Mouse (Mus musculus) brown adipose tissue, adult 24 weeks (tissue): Measurements from ENCODE around the gene Xirp1. TPM values are rescaled to one million over a fixed set of nuclear protein-coding genes. Genes with fewer than 3 reads are reported as not detected.
A peak's percentile ranks its signal among the peaks of the same experiment; 100 is the strongest.

Source experiments
- H3K27ac ChIP-seq: fragments of 200-500 bp; replicated peaks from 2 replicates; pipeline ENCODE4 v1.5.1; 2012; ENCODE audit warnings: low read depth, mild to moderate bottlenecking, low read length
- H3K4me1 ChIP-seq: fragments of 200-500 bp; 2 replicates; pipeline ENCODE4 v1.6.1; 2012; ENCODE audit warnings: low read length, mixed read lengths; ENCODE audit not compliant: control insufficient read depth, insufficient read depth, insufficient read length
- H3K4me3 ChIP-seq: fragments of 200-500 bp; 2 replicates; pipeline ENCODE4 v1.5.1; 2012; ENCODE audit warnings: low read depth, mild to moderate bottlenecking, low read length, moderate library complexity; ENCODE audit not compliant: insufficient read depth
- polyA plus RNA-seq: library from polyadenylated mRNA; stranded (reverse); fragments of >200 nt; gene quantifications from 2 replicates; pipeline ENCODE4 v1.2.4, GENCODE M21; 2012; ENCODE audit not compliant: missing spikeins, insufficient read depth, insufficient read length

Gene Xirp1
- polyA plus RNA-seq, 1 experiment, result 1.6 TPM

DNA sequence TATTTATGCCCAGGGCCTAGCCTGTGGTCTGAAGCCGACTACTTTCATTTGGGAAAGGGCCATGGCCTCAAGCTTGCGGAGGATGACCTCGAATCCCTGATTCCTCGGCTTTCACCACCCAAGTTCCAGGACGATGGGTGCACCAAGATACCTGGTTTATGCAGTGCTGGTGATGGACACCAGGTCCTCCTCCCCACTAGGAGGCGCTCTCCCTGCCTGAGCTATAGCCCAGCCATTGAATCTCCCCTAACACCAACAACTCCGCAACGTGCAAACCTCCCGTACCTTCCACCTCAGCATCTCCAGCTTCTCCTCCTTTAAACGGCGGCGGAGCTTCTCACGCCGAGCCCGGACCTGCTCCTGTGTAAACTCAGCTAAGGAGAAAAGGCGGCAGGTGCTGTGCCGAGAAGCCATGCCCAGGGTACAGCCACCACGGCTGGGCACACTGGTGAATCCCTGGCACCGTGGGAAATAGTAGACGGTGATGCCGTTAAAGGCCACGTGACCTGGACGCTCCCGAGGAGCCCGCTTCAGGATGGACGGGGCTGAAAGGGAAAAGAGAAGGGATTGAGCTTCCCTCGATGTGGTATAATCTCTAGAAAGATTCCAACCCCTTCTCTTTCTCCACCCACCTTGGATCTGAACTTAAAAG, 49.4 kb downstream of the Xirp1 start:
- Histone ChIP-seq H3K4me1 (peaks cover 27% of the 10 kb centered on the region), H3K27ac (no peak overlapping the region), H3K4me3 (no peak overlapping the region)

DNA sequence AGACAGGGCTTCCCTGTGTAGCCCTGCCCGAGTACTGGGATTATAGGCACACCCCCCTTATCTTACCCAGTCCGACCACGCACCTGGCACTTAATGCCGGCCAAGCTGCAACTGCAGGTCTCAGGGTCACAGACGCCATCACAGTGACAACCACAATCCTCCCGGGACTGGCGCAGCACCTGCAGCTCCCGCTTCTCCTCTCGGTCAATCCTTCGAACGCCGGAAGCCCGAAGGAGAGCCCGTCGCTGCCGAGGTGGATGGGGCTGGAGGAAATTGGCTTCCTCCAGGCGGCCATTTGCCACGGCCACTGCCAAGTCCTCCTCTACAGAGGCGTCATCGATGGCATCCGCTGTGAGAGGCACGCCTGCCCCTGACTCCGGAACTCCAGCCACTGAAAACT, 50.1 kb downstream of the Xirp1 start:
- Histone ChIP-seq H3K4me1 (peaks cover 22% of the 10 kb centered on the region), H3K4me3 (no peak overlapping the region), H3K27ac (no peak overlapping the region)

DNA sequence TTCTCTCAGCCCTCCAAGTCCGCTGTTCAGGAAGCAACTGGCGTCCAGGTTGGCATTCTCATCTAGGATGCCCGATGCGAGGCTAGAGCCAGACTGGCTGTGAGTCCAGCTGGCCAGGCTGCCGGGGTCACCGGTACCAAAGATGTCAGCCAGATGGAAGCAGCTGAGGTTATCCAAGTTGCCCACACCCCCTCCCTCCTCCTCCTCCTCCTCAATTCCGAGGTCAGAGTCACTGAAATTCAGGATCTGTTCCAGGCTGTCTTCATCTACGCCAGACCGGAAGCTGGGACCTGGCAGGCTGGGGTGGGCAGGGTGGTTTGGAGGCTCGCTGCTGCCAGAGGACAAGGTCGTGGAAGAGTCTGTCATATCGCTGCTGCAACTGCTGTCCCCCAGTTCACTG, 50.8 kb downstream of the Xirp1 start:
- no peak overlapping the region for H3K27ac ChIP-seq
- no peak overlapping the region for H3K4me3 ChIP-seq
- H3K4me1 ChIP-seq, result peaks cover 17% of the 10 kb centered on the region

DNA sequence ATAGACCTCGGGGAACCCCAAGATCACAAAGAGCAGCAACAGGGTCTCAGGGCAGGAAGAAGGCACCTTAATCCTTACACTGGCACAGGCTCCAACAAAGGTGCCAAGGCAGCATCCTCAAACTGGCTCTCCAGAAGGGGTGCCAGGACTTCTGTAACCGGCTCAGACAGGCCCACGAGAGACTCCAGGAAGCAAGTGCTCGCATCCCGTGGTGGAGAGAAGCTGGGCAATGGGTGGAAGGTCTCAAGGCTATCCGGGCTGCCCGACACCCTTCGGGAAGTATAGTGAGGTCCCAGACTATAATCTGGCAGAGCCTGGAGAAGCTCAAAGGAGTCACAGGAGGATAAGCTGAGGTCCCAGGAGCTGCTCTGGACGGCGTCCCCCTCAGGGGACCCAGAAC, 51.2 kb downstream of the Xirp1 start:
- Histone ChIP-seq H3K27ac (no peak overlapping the region), H3K4me3 (no peak overlapping the region), H3K4me1 (peaks cover 13% of the 10 kb centered on the region)

DNA sequence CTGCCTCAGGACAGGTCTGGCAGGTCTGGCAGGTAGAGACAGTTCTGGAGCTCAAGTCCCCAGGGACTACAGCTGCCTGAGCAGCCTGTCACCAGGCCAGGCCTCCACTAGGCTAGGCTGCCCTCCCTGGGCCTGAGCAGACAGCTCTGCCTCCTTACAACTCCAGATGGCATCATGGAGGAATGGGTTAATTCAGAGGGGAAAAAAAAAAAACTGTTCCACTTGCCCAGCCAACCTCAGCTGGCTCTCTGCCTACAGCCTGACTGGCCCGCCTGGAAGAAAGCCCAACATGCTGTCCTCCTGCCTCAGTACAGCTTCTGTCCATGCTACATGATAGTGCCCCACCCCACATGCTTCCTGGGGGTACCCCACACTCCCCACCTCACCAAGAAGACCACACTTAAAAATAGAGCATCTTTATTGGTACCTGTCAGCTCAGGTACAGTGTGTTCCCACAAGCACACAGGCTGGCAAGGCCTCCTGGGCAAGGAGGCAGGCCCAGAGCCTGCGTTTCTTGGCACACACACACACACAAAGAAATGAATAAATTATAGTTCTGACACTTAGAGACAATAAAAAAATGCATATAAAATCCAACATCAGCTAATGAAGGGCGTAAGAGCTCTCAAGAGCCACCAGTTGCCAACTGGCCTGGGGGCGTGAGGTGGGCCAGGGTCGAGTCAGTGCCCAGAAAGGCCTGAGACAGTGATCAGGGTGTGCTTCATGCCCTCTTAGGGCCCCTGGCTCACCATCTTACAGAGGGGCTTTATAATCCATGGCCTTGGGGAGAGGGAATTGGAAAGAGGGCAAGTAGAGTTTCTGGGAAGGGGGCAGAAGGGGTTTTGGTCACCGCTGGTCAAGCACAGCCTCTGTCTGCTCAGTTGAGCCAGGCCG, 52.4 kb downstream of the Xirp1 start:
- H3K27ac ChIP-seq, result no peak overlapping the region
- H3K4me1 ChIP-seq, result peaks cover 8% of the 10 kb centered on the region
- no peak overlapping the region for H3K4me3 ChIP-seq

DNA sequence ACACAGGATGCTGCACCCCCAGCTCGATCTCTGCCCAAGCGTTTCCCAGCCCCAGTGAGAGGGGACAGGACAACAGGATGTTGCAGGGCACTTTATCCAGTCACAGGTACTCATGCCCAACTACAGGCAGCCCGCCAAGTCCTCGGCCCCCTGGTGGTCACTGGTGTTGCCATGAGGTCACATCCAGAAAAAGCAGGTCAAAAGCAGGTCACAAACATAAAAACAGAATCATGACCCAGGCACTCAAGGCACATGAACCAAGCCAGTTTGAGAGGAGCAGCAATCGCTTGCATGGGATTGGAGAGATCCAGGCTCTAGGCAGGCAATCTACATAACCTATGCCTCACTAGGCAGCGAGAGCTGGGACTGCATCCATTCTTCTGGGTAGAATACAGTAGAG, 53.2 kb downstream of the Xirp1 start:
- Histone ChIP-seq H3K4me1 (peaks cover 8% of the 10 kb centered on the region), H3K4me3 (no peak overlapping the region), H3K27ac (no peak overlapping the region)

DNA sequence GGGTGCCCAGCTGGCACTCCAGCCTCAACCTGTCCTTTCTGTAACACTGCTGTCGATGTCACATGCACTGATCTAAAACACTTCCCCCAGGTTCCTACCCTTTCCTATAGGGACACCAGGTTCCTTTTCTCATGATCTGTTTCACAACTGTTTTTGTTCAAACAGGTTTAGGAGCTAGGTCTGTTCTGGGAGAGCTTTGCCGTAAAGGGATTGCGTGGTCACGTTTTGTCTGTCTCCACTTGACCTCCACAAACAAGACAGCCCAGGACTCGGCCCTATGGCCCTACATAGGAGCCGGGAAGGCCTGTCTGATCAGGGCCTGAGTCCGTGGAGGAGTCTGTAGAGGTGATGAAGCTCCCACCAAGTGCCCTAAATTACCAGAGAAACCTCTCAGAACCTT, 53.6 kb downstream of the Xirp1 start:
- no peak overlapping the region for H3K4me3 ChIP-seq
- no peak overlapping the region for H3K27ac ChIP-seq
- H3K4me1 ChIP-seq, result peaks cover 8% of the 10 kb centered on the region

DNA sequence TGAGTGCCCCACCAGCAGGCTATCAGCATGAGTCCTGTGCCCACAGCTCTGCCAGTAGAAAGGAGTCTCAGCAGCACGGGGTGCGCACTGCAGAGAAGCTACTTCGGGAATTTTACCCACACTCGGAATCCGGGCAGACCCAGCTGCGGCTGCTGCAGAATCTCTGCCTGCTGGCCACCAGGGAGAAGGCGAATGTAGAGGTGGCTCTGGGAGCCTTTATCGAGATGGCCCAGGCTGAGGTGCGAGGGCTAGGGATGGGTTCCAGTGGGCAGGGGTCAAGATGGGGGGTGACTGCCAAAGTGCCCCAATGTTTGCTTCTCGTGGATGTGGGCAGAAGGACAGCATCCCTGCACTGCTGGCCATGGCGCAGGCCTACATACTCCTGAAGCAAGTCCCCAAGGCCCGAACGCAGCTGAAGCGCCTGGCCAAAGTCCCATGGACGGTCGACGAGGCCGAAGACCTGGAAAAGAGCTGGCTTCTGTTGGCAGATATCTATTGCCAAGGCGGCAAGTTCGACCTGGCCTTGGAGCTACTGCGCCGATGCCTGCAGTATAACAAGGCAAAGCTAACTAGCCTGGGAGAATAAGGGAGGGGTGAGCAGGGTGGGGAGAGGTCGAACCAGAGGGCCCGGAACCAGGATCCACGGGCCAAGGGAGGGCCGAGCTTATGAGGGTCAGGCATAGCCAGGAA, 57.0 kb downstream of the Xirp1 start:
- H3K4me3 ChIP-seq, result no peak overlapping the region
- H3K4me1 ChIP-seq, result peaks cover 12% of the 10 kb centered on the region
- no peak overlapping the region for H3K27ac ChIP-seq

DNA sequence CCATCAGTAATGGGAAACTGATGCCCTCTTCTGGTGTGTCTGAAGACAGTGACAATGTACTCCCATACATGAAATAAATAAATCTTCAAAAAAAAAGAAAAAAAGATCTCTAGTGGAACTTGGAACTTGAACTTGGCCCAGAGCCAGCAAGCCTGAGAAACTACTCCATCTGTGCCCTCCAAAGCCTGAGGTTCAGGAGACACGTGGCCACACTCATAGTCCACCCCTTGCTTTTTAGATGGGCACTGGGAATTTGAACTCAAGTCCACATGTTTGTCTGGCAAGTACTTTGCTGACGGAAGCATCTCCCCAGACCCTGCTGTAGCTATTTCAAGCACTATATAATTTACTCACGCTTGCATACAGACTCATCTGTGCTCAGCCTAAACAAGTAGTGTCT, 58.2 kb downstream of the Xirp1 start:
- Histone ChIP-seq H3K4me1 (peaks cover 4% of the 10 kb centered on the region; the same call in 1 of the 2 replicates), H3K4me3 (no peak overlapping the region), H3K27ac (no peak overlapping the region)

DNA sequence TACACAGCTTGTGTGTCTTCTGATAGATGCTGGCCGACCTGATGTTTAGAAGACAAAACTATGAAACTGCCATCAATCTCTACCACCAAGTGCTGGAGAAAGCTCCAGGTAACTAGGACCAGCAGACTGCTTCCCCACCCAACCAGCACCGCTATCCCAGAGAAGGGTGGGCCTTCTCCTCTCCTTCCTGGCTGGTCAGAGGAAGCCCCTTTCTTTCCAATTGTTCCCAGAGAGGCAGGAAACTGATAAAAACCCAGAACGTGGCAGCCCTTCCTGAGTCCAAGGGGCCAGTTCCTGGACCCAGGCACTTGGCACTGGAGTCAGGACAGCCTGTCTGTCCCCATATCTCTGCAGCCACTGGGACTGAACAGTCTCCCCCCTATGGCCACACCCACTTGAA, 59.2 kb downstream of the Xirp1 start:
- H3K4me1 ChIP-seq, result peaks cover 4% of the 10 kb centered on the region; the same call in 1 of the 2 replicates
- no peak overlapping the region for H3K4me3 ChIP-seq
- peak overlapping the region; percentile 62 for H3K27ac ChIP-seq

Other genes with a start within 250 kb of the Xirp1 start
- not detected in 2 replicates for gene Scn11a, start 198.1 kb downstream of the Xirp1 start, polyA plus RNA-seq
- gene Wdr48, start 128.7 kb downstream of the Xirp1 start, polyA plus RNA-seq, result 26.2 and 36.3 TPM in 2 replicates
- gene Gorasp1, start 86.0 kb downstream of the Xirp1 start, polyA plus RNA-seq, result 6.2 and 8.3 TPM in 2 replicates
- not detected in 2 replicates for gene Ttc21a, start 86.0 kb downstream of the Xirp1 start, polyA plus RNA-seq
- gene Csrnp1, start 38.9 kb downstream of the Xirp1 start, polyA plus RNA-seq, result 3.1 and 7.0 TPM in 2 replicates
- gene Cx3cr1, start 46.3 kb upstream of the Xirp1 start, polyA plus RNA-seq, result 1.0 and 1.1 TPM in 2 replicates
- not detected in 2 replicates for gene Ccr8, start 68.5 kb upstream of the Xirp1 start, polyA plus RNA-seq
- gene Slc25a38, start 86.8 kb upstream of the Xirp1 start, polyA plus RNA-seq, result 10.2 and 10.6 TPM in 2 replicates
- 737 and 982 TPM in 2 replicates for gene Rpsa, start 104.1 kb upstream of the Xirp1 start, polyA plus RNA-seq
- not detected in 2 replicates for gene Mobp, start 126.1 kb upstream of the Xirp1 start, polyA plus RNA-seq